In genomic region chr11:44543996-44544395, GRCm38 (mm10) we compare ENCODE assay signal across 21 mouse cellular contexts. TPM values are rescaled to one million over a fixed set of nuclear protein-coding genes. Genes with fewer than 3 reads are reported as not detected.
A peak's percentile ranks its signal among the peaks of the same experiment; 100 is the strongest.
DNase-seq lines count a peak whose midpoint lies in the region; TF ChIP-seq lines count a peak whose summit lies in the region.
"Had no signal": no experiment of that assay in that cellular context is flagged by ENCODE, and none has a peak within 500 bp of the region (broad histone marks: within the 10 kb centered on the region; RNA-seq: fewer than 3 reads in every experiment).

No protein-coding gene starts in this region.

- H3K4me3 ChIP-seq in lung, adult 2 months (replicated peaks; ENCODE audit: extremely low read depth, low read depth, low read length): no peak overlapping the region
- H3K4me3 ChIP-seq: embryonic facial prominence, embryonic 15.5 days; heart, embryonic 13.5 days; intestine, embryonic 15.5 days; limb, embryonic 15.5 days; lung, embryonic 15.5 days; midbrain, embryonic 10.5 days; neural tube, embryonic 15.5 days had no signal

- no peak for TF ChIP-seq POLR2A in lung, adult 2 months (IDR thresholded peaks at IDR 0.05; ENCODE audit: borderline replicate concordance, extremely low read depth, low read depth, low read length)

- H3K27me3 ChIP-seq in splenic B cell, adult 2 months (ENCODE audit: control insufficient read depth, insufficient read depth, low read length, poor library complexity, severe bottlenecking): no peaks in the 10 kb centered on the region
- H3K27me3 ChIP-seq: embryonic facial prominence, embryonic 15.5 days; heart, embryonic 13.5 days; intestine, embryonic 15.5 days; limb, embryonic 15.5 days; lung, embryonic 15.5 days; neural tube, embryonic 15.5 days had no signal

- peak; percentile 70 for DNase-seq in heart, adult 11 months
- no peak for DNase-seq in heart, postnatal 36 days
- DNase-seq in lung, adult 2 months: no peak
- DNase-seq in lung, postnatal 36 days: no peak
- peak; percentile 28 for DNase-seq in thymus, postnatal 14 days
- no peak for DNase-seq in thymus, postnatal 10 days (ENCODE audit: low spot score in 2 of 2)
- peak; percentile 59 for DNase-seq in splenic B cell, adult 2 months (ENCODE audit: low read depth, low spot score)
- no peak for DNase-seq in left cerebral cortex, adult 18-20 months (ENCODE audit: low spot score in 2 of 2)
- DNase-seq: adrenal gland, adult 2 months; cerebellum, adult 11 months; cerebellum, adult 9-11 months; heart, postnatal 4 days; kidney, postnatal 14 days; left cerebral cortex, postnatal 4 days had no signal

- peaks cover 12% of the 10 kb centered on the region for H3K36me3 ChIP-seq in splenic B cell, adult 2 months (ENCODE audit: control insufficient read depth, insufficient read depth, low read length, poor library complexity, severe bottlenecking)

- WGBS in lung, adult 2 months: 30% methylated on average over 6 of the region's 6 CpGs

- 0 out of 2 replicates have a peak, but pooled peaks have one; percentile 15 for TF ChIP-seq CTCF in lung, adult 2 months (IDR thresholded peaks at IDR 0.05; ENCODE audit: insufficient read depth, low read length)

- peaks cover 28% of the 10 kb centered on the region for H3K4me1 ChIP-seq in lung, adult 2 months (ENCODE audit: control insufficient read depth, insufficient read depth, low read length)

- intact Hi-C loops in heart, postnatal 36 days (cut with DNase I): no loop called here

RNA-seq across cellular contexts. Expression of gene Rnf145, which starts 25.2 kb away (rescaled TPM):
- 10 to 100 TPM; 16.5 to 18.5 TPM for total RNA-seq in heart, postnatal 36 days (2021)
- polyA plus RNA-seq in lung, adult 2 months (2012; rRNA removed): 104 and 266 TPM in 2 replicates
- 10 to 100 TPM; 92.1 to 93.9 TPM for total RNA-seq in left cerebral cortex, adult 18-20 months (2021)

Comparison
In these comparisons a context has a peak if more than half of its experiments do, and no peak if none do; other contexts are left out.
1. DNase-seq: peak in heart, adult 11 months (single experiment), thymus, postnatal 14 days (single experiment) and splenic B cell, adult 2 months (single experiment); none in heart, postnatal 36 days (0 of 2), lung, adult 2 months (single experiment), lung, postnatal 36 days (single experiment), thymus, postnatal 10 days (0 of 2) and left cerebral cortex, adult 18-20 months (0 of 2).
2. RNA of gene Rnf145, which starts 25.2 kb away (total RNA-seq): 92.1 to 93.9 TPM in left cerebral cortex, adult 18-20 months; 16.5 to 18.5 TPM in heart, postnatal 36 days; every median in the first group is over 4 times any median in the second.